Mouse (Mus musculus): ENCODE results near the gene Plekhd1. TPM values are rescaled to one million over a fixed set of nuclear protein-coding genes. Genes with fewer than 3 reads are reported as not detected.

Gene Plekhd1
- polyA plus RNA-seq, 1 experiment from 2014 or later, result 4.6 TPM

DNA sequence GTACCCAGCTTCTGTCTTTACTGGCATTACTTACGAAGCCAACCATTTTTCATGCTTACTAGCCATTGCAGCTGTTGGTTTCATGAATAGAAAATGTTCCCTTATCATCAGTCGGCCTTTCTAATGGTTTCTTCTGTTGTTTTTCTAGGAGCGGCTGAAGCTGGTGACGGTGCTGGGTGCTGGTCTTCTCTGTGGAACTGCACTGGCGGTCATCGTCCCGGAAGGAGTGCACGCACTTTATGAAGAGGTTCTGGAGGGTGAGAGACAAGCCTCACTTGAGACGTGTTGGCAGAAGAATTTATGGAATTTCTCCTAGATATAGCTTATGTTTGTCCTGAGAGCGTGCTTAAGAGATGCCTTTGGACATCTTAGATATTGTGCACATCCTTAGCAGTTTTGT lies 30.1 kb upstream of the Plekhd1 start:
- H3K4me1 ChIP-seq (ENCODE audit: control insufficient read depth, insufficient read depth, low read length), result no peaks in the 10 kb centered on the region
- H3K36me3 ChIP-seq (ENCODE audit: control insufficient read depth, insufficient read depth, low read length), result no peaks in the 10 kb centered on the region
- no peaks in the 10 kb centered on the region for H3K27me3 ChIP-seq (ENCODE audit: control insufficient read depth, insufficient read depth, low read length)
- ATAC-seq (ENCODE audit: insufficient read depth, low FRiP score), result no peak
- WGBS, result 82% methylated on average over 10 of the region's 10 CpGs
- H3K27ac ChIP-seq (ENCODE audit: low read length), result no peak overlapping the region
- H3K9me3 ChIP-seq (replicated peaks; ENCODE audit: control insufficient read depth, low read length), result no peaks in the 10 kb centered on the region
- H3K4me3 ChIP-seq (replicated peaks; ENCODE audit: low read length), result no peak overlapping the region
- H3K9ac ChIP-seq (ENCODE audit: low read length), result no peak overlapping the region
- H3K4me2 ChIP-seq (ENCODE audit: low read depth, low read length), result no peak overlapping the region

DNA sequence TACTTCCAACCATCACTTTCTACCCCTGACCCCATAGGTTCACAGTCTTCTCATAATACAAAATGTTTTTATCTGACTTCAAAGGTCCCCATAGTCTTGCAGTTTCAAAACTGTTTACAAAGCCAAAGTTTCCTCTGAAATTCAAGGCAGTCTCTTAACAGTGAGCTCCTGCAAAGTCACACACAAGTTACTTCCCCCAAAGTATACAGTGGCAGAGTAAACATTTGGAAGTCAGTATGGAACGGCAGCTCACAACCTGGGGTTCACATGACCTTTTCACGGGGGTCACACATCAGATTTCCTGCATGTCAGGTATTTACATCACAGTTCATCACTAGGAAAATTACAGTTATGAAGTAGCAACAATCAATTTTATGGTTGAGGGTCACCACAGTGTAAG lies 28.5 kb upstream of the Plekhd1 start:
- ATAC-seq (ENCODE audit: insufficient read depth, low FRiP score), result no peak

DNA sequence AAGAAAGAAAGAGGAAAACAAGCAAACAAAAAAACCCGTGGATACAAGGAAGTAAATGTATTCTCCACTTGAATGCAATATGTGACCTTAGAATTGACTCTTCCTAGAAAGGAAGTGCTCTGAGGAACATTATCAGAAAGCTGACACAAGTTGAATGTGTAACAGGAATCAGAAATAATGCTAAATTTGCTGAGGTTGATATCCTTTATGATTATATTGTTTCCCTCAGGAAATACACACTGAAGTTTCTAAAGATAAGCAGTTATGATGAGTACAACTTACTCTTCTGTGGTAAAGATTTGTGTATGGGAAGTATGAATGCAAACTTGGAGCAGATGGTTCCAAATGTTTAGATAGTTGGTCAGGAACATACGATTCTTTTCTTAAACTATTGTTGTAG lies 24.0 kb upstream of the Plekhd1 start:
- no peak for ATAC-seq (ENCODE audit: insufficient read depth, low FRiP score)
- Histone ChIP-seq H3K4me3 (replicated peaks; ENCODE audit: low read length) (no peak overlapping the region), H3K27ac (ENCODE audit: low read length) (no peak overlapping the region), H3K36me3 (ENCODE audit: control insufficient read depth, insufficient read depth, low read length) (0 out of 2 replicates have a peak, but pooled peaks cover 4% of the 10 kb centered on the region), H3K9ac (ENCODE audit: low read length) (no peak overlapping the region), H3K4me2 (ENCODE audit: low read depth, low read length) (no peak overlapping the region), H3K27me3 (ENCODE audit: control insufficient read depth, insufficient read depth, low read length) (no peaks in the 10 kb centered on the region), H3K4me1 (ENCODE audit: control insufficient read depth, insufficient read depth, low read length) (no peaks in the 10 kb centered on the region), H3K9me3 (replicated peaks; ENCODE audit: control insufficient read depth, low read length) (no peaks in the 10 kb centered on the region)
- WGBS, result 71% methylated on average over 2 of the region's 2 CpGs

More for the DNA sequence above, 28.5 kb upstream of the Plekhd1 start:
- 32% methylated on average over 2 of the region's 2 CpGs for WGBS
- Histone ChIP-seq H3K4me3 (replicated peaks; ENCODE audit: low read length) (no peak overlapping the region), H3K4me2 (ENCODE audit: low read depth, low read length) (no peak overlapping the region), H3K9ac (ENCODE audit: low read length) (no peak overlapping the region), H3K27ac (ENCODE audit: low read length) (no peak overlapping the region), H3K9me3 (replicated peaks; ENCODE audit: control insufficient read depth, low read length) (no peaks in the 10 kb centered on the region), H3K4me1 (ENCODE audit: control insufficient read depth, insufficient read depth, low read length) (no peaks in the 10 kb centered on the region), H3K27me3 (ENCODE audit: control insufficient read depth, insufficient read depth, low read length) (no peaks in the 10 kb centered on the region), H3K36me3 (ENCODE audit: control insufficient read depth, insufficient read depth, low read length) (no peaks in the 10 kb centered on the region)

DNA sequence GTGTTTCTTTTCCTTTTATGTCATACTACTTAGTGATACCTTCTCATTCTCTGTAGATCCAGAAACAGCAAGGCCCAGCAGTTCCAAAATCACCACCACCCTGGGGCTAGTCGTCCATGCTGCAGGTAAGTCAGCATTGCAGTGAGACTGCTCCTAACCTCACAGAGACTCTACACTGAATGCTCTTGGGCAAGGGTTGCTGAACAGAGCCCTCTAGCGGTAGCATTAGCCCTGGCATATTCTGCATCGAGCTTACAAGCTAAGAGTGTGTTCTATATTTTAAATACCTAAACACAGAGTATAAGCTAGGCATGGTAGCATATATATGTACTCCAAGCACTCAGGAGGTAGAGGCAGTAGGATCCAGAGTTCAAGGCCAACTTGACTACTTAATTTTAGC lies 19.2 kb upstream of the Plekhd1 start:
- no peak overlapping the region for H3K9ac ChIP-seq (ENCODE audit: low read length)
- peaks cover 20% of the 10 kb centered on the region; the same call in 1 of the 2 replicates for H3K36me3 ChIP-seq (ENCODE audit: control insufficient read depth, insufficient read depth, low read length)
- 12% methylated on average over 3 of the region's 3 CpGs for WGBS
- H3K4me2 ChIP-seq (ENCODE audit: low read depth, low read length), result no peak overlapping the region
- no peaks in the 10 kb centered on the region for H3K27me3 ChIP-seq (ENCODE audit: control insufficient read depth, insufficient read depth, low read length)
- H3K27ac ChIP-seq (ENCODE audit: low read length), result no peak overlapping the region
- no peak for ATAC-seq (ENCODE audit: insufficient read depth, low FRiP score)
- no peak overlapping the region for H3K4me3 ChIP-seq (replicated peaks; ENCODE audit: low read length)
- no peaks in the 10 kb centered on the region for H3K4me1 ChIP-seq (ENCODE audit: control insufficient read depth, insufficient read depth, low read length)
- no peaks in the 10 kb centered on the region for H3K9me3 ChIP-seq (replicated peaks; ENCODE audit: control insufficient read depth, low read length)

DNA sequence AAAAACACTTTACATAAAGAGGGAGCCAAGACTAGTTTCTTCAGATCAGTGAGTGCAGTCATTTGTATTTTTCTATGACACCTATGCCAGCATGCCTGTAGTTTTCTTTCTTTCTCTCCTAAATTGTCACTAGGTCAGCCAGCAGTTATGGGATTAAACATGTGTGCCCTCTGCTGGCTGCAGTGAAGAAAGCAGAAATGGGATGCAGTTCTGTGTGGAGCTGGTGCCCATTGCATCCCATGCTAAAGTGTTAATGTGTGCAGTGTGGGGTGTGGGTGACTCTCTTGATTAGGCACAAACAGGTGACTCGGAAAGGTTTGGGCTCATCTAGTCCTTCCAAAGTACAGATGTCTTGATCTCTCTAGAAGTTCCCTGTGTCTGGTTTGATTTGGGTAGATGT lies 11.1 kb upstream of the Plekhd1 start:
- Histone ChIP-seq H3K4me1 (ENCODE audit: control insufficient read depth, insufficient read depth, low read length) (no peaks in the 10 kb centered on the region), H3K9ac (ENCODE audit: low read length) (no peak overlapping the region), H3K9me3 (replicated peaks; ENCODE audit: control insufficient read depth, low read length) (no peaks in the 10 kb centered on the region), H3K27ac (ENCODE audit: low read length) (no peak overlapping the region), H3K4me3 (replicated peaks; ENCODE audit: low read length) (no peak overlapping the region), H3K4me2 (ENCODE audit: low read depth, low read length) (no peak overlapping the region), H3K27me3 (ENCODE audit: control insufficient read depth, insufficient read depth, low read length) (no peaks in the 10 kb centered on the region), H3K36me3 (ENCODE audit: control insufficient read depth, insufficient read depth, low read length) (peaks cover 4% of the 10 kb centered on the region; the same call in 1 of the 2 replicates)
- 80% methylated on average over 1 of the region's 1 CpGs for WGBS
- ATAC-seq (ENCODE audit: insufficient read depth, low FRiP score), result no peak

DNA sequence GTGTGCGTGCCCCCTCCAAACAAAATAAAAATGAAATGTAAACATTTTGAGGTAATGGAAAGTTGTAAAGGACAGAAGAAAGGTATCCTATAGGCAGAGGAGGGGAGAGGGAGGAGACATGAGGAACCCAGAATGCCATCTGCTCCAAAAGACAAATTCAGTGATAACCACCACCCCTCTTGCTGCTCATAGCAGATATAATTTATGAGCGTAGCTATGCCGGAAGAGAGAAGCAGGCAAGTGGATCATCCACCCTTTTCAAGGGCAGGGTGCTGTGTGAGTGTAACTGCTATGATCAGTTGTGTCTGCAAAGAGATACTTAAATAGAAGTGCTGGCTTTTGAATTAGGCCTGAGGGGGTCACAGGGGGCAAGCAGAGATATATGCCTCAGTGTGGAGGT lies 8.8 kb upstream of the Plekhd1 start:
- WGBS, result 68% methylated on average over 3 of the region's 3 CpGs
- Histone ChIP-seq H3K9me3 (replicated peaks; ENCODE audit: control insufficient read depth, low read length) (no peaks in the 10 kb centered on the region), H3K4me2 (ENCODE audit: low read depth, low read length) (no peak overlapping the region), H3K27ac (ENCODE audit: low read length) (no peak overlapping the region), H3K27me3 (ENCODE audit: control insufficient read depth, insufficient read depth, low read length) (no peaks in the 10 kb centered on the region), H3K4me3 (replicated peaks; ENCODE audit: low read length) (no peak overlapping the region), H3K9ac (ENCODE audit: low read length) (no peak overlapping the region), H3K4me1 (ENCODE audit: control insufficient read depth, insufficient read depth, low read length) (0 out of 2 replicates have a peak, but pooled peaks cover 3% of the 10 kb centered on the region), H3K36me3 (ENCODE audit: control insufficient read depth, insufficient read depth, low read length) (no peaks in the 10 kb centered on the region)
- ATAC-seq (ENCODE audit: insufficient read depth, low FRiP score), result no peak

DNA sequence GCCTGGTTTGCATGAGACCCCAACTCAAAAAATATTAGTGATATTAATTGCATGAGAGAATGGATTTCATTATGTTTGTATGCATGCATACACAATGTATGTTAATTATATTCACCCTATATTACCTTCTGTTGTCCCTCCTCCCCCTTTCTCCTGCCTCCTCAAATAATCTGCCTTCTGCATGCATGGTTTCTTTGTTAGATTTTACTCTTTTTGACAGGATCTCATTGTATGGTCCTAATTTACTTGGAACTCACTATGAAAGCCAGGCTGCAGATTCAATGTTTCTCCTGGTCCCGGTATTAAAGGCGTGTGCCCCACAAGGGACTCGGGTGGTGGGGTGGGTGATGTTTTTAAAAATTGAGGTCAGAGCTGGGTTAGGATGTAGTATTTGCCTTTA lies 8.1 kb upstream of the Plekhd1 start:
- Histone ChIP-seq H3K9ac (ENCODE audit: low read length) (no peak overlapping the region), H3K4me3 (replicated peaks; ENCODE audit: low read length) (no peak overlapping the region), H3K9me3 (replicated peaks; ENCODE audit: control insufficient read depth, low read length) (no peaks in the 10 kb centered on the region), H3K36me3 (ENCODE audit: control insufficient read depth, insufficient read depth, low read length) (no peaks in the 10 kb centered on the region), H3K27me3 (ENCODE audit: control insufficient read depth, insufficient read depth, low read length) (no peaks in the 10 kb centered on the region), H3K4me1 (ENCODE audit: control insufficient read depth, insufficient read depth, low read length) (0 out of 2 replicates have a peak, but pooled peaks cover 3% of the 10 kb centered on the region), H3K27ac (ENCODE audit: low read length) (no peak overlapping the region), H3K4me2 (ENCODE audit: low read depth, low read length) (no peak overlapping the region)
- ATAC-seq (ENCODE audit: insufficient read depth, low FRiP score), result no peak
- 94% methylated on average over 3 of the region's 3 CpGs for WGBS

DNA sequence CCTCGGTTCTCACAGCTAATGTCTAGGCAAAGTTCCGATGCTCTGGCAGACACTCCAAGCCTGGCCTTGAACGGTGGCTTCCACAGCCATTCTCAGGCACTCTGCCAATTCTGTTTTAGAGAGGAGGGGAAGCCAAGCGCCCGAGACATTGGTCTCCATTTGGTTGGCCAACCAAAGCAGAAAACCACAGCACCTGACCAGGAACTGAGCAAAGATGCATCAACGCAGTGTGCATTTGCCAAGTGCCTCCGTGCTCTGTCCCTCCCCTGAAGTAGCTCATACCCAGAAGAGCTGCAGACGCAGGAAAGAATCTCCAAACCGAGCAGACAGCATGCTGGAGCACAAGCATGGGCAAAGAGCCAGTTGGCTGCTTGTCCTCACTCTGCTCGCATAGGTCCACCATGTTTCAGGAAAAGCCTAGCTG lies 4.6 kb upstream of the Plekhd1 start:
- Histone ChIP-seq H3K4me1 (ENCODE audit: control insufficient read depth, insufficient read depth, low read length) (peaks cover 14% of the 10 kb centered on the region; the same call in 1 of the 2 replicates), H3K27me3 (ENCODE audit: control insufficient read depth, insufficient read depth, low read length) (peaks cover 16% of the 10 kb centered on the region), H3K36me3 (ENCODE audit: control insufficient read depth, insufficient read depth, low read length) (no peaks in the 10 kb centered on the region), H3K4me3 (replicated peaks; ENCODE audit: low read length) (no peak overlapping the region; the same call in 1 of the 2 replicates), H3K9ac (ENCODE audit: low read length) (no peak overlapping the region), H3K9me3 (replicated peaks; ENCODE audit: control insufficient read depth, low read length) (no peaks in the 10 kb centered on the region), H3K4me2 (ENCODE audit: low read depth, low read length) (peak overlapping the region; percentile 20; the same call in 1 of the 2 replicates), H3K27ac (ENCODE audit: low read length) (0 out of 2 replicates have a peak overlapping the region, but pooled peaks have one; percentile 14)
- 47% methylated on average over 10 of the region's 10 CpGs for WGBS
- ATAC-seq (ENCODE audit: insufficient read depth, low FRiP score), result peak; percentile 31; the same call in 1 of the 2 replicates

DNA sequence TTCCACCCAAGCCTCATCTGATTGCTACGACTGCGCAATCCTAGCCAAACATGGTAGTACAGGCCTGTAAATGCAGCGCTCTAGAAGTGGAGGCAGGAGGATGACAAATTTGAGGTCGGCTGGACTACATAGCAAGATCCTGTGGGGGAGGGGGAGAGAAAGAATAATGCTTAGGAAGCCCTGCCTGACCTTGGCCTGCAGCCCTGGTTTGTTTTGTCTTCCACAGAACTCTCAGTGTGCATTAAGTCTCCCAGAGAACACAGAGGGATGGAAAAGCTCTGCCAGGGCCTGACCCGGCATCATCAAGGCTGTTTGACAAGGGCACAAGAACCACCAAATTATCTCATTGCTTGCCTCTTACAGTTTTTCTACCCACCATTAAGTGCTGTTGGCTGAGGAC lies 2.7 kb upstream of the Plekhd1 start:
- no peak for ATAC-seq (ENCODE audit: insufficient read depth, low FRiP score)
- WGBS, result 44% methylated on average over 5 of the region's 5 CpGs

More for the DNA sequence above, 2.7 kb upstream of the Plekhd1 start:
- Histone ChIP-seq H3K4me3 (replicated peaks; ENCODE audit: low read length) (no peak overlapping the region), H3K4me2 (ENCODE audit: low read depth, low read length) (no peak overlapping the region), H3K4me1 (ENCODE audit: control insufficient read depth, insufficient read depth, low read length) (peaks cover 21% of the 10 kb centered on the region; the same call in 1 of the 2 replicates), H3K9ac (ENCODE audit: low read length) (no peak overlapping the region), H3K27me3 (ENCODE audit: control insufficient read depth, insufficient read depth, low read length) (peaks cover 28% of the 10 kb centered on the region), H3K9me3 (replicated peaks; ENCODE audit: control insufficient read depth, low read length) (no peaks in the 10 kb centered on the region), H3K36me3 (ENCODE audit: control insufficient read depth, insufficient read depth, low read length) (no peaks in the 10 kb centered on the region), H3K27ac (ENCODE audit: low read length) (no peak overlapping the region)
